Mouse (Mus musculus): ENCODE data around the gene Med16.

Gene Med16

DNA sequence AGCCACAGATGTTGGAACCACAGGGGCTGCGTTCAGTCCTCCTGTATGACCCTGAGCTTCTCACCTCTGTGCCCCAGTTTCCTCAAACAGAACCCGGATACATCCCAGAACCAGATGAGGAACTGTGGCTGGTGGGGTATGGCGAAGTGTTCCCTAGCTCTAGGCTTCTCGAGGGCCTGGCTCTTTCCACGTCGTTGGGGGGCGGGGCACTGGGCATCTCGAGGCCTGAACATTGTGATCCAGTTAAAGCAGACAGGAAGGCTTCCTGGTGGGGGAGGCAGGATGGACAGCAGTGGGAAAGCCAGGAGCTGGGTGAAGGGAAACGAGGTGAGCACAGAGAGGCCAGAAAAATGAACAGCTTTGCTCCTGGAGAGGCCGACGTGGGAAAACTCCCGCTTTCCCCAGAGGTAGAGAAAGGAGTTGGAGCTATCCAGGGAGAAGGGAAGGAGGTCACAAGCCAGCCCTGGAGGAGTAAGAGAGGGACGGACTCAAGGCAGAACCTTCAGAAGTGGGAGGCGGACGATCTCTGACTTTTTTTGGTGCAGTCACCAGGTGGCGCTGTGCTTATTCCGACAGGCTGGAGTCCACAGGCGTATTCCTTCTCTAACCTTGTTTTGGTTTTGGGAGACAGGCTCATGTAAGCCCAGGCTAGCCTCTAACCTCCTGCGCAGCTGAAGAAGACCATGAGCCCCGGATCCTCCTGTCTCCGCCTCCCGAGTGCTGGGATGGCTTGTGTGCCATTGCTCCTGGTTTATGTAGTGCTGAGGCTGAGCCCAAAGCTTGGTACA is 25.2 kb downstream of the Med16 start:
- peak; percentile 83 for DNase-seq

DNA sequence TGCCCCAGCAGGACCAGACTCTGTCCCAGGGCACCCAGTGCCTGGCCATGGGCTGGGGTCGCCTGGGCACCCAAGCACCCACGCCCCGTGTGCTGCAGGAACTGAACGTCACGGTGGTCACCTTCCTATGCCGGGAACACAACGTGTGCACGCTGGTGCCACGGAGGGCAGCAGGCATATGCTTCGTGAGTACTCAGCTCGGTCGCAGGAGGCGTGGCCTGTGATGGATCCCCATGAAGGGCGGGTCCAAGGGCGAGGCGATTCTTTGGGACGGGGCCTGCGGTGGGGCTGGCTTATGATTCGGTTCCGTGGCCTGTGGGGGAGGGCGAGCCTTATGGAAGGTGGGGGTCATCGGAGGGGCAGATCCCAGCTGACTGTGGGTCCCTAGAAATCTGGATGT is 26.7 kb downstream of the Med16 start:
- DNase-seq, result no peak

DNA sequence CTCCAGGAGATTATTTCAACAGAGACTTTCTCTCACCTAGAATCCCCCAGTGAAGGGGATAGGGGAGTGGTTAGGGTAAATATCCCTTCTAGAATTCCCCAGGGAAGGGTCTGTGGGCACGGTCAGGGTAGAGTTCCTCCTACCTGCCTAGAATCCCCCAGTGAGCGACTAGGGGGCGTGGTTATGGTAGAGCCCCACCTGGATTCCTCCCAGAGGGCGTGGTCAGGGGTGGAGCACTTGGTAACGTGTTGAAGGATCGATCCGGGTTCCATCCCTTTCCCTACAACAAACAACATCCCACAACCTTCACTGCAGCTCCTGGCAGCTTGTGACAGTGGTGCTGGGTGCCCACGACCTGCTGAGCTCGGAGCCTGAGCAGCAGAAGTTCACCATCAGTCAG is 28.0 kb downstream of the Med16 start:
- DNase-seq, result no peak

DNA sequence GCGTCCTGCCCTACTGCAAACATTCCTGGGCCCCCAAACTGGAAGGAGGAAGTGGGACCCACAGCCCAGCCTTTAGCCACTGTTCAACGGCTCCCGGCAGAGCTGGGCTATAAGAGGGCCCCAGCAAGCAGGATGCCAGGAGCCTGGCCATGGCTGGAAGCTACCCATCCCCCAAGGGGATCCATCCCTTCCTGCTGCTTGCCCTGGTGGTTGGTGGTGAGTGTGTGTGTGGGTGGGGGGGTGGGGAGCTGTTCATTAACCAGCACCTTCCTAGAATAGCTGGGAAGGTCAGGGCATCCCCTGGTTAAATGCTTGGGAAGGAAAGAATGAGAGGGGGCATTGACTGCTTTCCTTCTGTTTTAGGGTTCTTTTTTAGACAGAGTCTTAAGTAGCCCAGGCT is 29.2 kb downstream of the Med16 start:
- no peak for DNase-seq

DNA sequence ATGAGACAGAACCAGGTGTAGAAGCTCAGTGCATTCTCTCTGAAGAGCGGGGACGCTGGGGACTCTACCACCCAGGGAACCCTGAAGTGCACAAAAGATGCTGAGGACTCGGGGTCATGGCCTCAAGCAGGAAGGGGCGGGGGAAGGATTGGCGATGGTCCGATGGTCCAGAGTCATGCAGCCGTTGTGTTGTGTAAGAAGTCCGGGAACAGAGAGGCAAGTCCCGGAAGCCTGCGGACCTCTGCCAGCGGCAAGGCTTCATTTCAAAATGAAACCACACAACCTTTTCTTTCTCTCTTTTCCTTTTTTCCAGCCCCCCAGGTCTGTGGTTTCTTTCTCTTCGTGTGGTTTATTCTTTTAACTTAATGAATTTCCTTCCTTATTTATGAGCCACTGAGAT is 31.0 kb downstream of the Med16 start:
- no peak for DNase-seq

DNA sequence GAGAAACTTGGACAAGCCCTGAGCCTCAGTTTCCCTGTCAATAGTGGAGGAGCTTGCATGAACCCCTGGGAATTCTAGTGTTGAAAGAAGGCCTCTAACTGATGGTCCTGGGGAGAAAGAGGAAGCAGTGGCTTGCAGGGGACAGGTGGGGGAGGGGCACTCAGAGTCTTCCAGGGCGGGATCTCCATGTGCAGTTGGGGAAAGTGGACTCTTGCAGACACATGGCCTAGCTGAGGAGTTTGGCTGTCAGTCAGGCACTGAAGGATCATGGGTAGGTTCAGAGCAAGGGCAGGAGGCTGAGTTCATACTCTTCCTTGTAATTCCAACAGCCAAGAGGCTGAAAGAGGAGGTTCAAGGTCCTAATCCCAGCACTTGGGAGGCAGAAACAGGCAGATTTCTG is 31.5 kb downstream of the Med16 start:
- no peak for DNase-seq

DNA sequence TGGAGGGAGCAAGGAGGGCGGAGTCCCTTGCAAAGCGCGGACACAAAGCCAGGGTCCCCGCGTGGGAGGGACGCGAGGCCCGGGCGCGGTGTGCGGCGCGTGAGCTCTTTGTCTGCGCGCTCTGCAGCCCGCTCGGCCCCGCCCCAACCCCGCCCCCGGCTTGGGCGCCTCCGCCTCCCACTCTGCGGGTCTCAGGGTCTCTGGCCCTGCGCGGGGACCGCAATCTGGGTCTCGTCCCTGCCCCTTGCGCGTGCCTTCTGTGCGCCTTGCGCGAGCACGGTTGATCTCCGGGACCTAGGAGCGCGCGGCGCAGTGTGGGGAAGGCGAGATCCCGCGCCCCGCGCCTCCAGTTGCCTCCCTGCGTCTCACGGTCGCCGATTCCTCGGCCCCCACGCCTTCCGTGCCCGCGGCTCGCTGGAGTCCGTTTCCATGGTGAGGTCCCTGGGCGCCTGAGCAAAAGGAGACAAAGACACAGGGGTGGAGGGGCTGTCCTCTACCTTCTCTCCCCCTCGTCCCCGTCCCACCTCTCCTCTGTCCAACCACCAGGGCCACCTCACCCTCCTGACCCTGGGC is 34.3 kb downstream of the Med16 start, which contains the start of the genes Prtn3 and Plppr3:
Gene Prtn3, plus strand, starts transcription at position 187 of the 573 bp plus-strand sequence.
Gene Plppr3, minus strand, starts transcription at position 345 of the 573 bp plus-strand sequence.
- peak; percentile 57 for DNase-seq

DNA sequence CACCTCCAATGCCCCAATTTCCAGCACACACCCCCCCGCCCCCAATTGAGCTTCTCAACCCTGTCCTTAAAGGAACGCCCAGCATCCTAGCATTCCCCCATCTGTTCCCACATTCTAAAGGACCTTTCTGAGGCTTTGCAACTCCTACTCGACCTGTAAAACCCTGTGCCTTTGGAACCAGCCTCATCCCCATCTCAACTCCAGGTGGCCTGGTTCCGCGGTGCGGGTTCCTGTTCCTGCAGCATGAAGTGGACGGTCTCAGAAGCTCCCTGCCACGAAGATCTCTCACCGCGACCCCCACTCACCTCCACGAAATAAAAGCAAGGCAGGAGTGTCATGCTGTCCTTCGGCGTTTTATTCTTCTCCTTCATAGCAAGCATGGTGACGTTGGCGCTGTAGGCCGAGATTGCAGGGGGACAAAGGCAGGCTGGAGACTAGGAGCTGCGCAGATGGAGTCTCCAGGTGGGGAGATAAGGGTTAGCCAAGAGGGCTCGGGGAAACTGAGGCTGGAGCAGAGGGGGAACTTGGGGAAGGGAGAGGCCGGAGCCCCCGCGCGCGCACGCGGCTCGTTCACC is 34.9 kb downstream of the Med16 start:
- DNase-seq, result peak; percentile 53

DNA sequence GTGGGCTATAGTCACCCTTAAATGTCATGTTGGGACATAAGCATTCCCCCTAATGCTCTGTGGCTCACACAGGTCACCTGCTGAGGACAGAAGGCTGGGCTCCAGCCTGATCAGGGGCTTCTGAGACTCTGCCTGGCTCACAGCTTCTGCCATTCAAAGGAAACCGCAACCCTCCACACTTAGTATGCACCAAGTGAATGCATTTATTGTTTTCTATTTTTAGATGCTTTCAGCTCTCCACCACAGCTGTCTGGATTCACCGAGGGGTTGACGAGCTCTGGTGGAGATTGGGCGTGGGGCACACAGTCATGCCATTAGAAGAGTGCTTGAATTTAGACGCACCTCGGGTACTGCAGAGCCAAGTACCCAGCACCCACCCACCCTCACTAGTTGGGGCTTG is 35.4 kb downstream of the Med16 start:
- DNase-seq, result no peak

DNA sequence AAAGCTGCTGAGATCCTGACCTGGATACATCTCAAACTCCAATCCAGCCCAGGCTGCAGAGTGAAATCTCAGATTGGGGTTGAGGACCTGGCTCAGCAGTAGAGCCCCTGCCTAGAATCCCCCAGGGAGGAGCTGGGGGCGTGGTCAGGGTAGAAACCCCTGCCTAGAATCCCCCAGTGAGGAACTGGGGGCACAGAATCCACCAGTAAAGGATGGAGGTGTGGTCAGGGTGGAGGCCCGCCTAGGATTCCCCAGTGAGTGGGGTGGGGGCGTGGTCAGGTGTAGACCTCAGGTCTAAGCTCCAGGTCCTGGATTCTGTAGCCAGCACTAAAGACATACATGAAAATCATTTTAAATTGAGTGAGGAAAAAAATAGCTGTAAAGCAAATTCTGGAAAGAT is 35.9 kb downstream of the Med16 start:
- peak; percentile 43 for DNase-seq

DNA sequence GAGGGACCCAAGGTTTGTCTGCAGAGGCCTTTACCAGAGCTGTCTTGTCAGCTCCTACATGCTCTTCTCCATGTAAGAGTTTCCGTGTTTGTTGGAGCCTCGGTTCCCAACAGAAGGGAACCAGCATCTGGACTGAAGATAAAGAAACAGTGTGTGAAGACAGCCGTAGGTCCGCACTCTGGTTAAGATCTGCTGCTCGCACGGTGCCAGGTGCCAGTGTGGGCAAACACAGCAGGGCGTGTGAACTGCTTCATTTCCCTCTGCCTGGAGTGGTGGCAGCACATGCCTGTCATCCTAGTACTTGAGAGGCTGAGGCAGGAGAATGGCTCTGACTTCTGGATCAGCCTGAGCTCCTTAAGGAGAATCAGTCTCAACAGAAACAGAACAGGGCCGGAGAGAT is 36.9 kb downstream of the Med16 start:
- no peak for DNase-seq

DNA sequence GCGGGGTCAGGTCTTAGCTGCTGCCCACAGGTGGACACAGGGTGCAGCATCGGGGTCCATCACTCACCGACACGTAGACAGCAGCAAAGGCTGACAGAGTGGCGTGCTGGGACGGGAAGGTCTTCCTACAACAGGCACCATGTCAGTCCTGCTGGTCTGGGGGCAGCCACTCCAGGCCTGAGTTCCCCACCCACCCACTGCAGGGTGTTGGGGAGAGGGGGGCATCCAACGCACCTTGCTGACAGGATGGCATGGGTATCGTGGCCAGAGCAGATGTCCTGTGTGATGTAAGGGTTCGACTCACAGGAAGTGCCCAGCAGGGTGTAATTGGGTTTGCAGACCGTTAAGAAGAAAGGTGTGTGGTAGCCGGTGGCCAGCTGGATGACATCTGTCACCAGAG is 42.1 kb downstream of the Med16 start:
- DNase-seq, result peak; percentile 50

DNA sequence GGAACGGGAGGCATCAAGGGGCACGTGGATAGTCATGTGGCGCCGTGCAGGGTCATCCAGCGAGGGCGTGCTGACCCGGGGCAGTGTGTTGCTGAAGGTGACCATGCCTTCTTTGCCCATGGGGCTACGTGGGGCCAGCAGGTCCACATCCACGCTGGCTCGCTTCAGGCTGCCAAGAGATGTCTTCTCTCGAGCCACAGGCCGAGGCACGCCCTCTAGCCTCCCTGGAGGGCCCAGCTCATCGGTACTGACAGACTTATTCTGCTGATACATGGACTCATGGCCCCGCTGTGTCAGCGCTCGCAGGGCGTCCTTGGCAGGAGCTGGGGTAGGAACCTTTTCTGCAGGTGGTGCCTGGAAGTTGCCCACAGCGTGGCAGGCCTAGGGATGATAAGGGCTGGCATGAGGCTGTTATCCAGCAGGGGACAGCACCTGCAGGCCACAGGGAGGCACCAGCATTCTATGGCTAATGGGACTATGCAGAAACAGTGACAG is 42.9 kb downstream of the Med16 start:
- no peak for DNase-seq

DNA sequence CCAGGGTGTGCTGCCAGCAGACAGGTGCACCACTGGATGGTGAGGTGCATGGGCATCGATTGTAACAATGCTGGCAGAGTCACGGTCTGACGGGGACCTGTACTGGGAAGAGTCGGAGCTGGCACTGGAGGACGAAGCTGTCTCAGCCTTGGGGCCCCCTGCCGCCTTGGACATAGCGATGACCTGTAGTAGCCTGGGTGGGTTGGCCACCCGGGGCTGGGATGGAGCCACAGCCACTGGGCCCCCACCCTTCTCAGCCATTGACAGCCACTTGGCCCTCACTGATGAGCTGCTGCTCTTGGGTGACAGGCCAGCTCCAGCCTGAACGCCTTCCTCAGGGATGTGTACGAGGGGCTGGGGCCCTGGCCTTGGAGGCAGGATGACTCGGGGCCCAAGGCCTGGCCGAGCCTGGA is 43.5 kb downstream of the Med16 start:
- DNase-seq, result peak; percentile 56

DNA sequence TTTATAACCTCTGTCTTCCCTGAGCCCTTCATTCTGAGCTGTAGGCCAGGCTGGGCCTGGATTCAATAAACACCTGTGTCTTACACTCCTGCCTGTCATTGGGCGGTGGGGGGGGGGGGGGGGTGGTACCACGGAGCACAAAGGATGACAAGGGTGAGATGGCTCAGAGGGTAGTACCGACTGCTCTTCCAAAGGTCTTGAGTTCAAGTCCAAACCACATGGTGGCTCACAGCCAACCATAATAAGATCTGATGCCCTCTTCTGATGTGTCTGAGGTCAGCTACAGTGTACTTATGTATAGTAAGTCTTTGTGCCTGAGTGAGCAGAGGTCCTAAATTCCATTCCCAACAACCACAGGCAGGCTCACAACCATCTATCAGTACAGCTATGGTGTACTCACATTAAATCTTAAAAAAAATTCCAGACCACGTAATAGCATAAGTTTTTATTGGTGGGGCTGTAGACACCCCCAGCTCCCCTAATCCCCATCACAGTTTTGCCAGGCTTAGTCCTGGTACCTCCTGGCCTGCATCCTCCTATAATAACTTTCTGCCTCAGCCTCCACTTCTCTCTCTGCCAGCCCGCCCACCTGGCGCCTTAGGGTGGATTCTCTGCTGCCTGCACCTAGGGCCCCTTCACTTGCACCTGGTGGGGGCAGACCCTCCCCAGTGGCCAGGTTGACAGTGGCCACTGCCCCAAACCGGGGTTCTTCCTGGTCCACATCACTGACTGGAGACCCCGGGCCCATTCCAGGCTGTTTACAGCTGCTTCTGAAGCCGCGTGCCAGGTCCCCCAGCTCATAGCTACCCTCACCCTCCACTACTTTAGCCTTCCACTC is 44.2 kb downstream of the Med16 start:
- DNase-seq, result peak; percentile 45

DNA sequence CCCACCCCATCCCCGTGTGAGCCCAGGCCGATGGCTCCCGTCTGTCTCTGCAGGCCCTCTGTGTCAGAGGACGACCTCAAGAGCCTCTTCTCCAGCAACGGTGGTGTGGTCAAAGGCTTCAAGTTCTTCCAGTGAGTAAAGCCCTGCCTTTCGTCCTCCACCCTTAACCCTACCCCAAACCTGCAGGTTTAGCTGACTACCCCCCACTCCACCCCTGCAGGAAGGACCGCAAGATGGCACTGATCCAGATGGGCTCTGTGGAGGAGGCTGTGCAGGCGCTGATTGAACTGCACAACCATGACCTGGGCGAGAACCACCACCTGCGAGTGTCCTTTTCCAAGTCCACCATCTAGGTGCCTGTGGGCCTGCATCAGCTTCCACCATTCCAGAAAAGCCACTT is 45.8 kb downstream of the Med16 start:
- peak; percentile 54 for DNase-seq

DNA sequence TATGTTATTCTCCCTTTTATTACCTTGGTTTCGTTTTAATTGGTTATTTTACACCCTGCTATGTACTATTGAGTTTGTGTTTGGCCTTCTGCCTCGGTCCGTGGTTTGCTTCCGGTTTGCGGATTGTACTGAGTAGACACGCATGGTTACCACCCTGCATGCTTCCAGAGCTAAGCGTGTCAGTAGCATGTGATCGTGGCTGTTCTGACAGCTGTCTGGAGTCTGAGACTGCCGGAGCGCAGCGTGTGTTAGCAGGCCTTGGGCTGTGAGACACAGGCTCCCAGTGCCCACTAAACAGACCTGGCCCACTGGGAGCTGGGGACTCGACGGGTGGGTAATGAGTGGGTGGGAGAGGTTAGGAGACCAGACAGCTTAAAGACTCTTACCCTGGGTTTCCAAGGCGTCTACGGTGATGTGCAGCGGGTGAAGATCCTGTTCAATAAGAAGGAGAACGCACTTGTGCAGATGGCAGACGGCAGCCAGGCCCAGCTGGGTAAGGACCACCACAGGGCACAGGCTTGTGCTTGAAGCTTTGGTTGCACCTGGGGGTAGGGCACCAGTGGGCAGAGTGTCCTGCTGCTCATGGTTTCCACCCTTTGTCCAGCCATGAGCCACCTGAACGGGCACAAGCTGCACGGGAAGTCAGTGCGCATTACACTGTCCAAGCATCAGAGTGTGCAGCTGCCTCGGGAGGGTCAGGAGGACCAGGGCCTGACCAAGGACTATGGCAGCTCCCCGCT is 46.5 kb downstream of the Med16 start:
- peak; percentile 34 for DNase-seq

DNA sequence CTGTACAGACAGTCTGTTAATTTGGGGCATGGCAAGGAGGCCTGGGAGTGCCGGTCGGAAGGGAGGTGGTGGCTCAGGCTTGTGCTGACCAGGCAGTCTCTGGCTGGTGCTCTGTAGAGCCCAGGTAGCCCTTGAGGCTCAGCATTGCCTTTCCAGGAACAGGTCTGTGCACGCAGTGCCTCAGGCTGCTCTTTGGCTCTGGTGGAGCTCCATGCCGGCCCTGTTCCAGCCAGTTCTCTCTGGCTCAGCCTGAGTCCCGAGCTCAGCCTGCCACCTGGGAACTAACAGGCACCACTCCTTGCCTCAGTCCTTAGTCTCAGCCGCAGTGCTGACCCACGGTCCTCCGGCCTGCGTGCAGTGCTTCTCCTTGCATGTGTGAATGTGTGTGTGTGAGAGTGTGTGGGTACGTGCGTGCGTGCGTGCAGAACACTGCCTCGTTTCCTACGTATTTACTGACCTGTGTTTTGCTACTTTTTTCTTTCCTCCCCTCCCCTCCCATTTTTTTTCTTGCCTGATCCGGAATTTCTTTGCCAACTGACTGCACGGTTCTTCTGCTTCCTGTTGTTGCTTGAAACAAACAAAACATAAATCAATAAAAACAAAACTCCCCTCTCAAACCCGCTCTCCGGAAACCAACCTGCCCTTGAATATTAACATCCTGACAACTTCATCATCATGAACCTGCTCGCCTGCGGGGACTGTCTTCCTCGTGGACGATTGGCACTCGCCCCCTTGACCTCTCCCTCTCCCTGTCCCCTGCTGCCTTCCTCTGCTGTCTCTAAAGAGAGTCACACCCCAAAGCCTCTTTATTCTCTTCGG is 47.3 kb downstream of the Med16 start:
- DNase-seq, result peak; percentile 84

DNA sequence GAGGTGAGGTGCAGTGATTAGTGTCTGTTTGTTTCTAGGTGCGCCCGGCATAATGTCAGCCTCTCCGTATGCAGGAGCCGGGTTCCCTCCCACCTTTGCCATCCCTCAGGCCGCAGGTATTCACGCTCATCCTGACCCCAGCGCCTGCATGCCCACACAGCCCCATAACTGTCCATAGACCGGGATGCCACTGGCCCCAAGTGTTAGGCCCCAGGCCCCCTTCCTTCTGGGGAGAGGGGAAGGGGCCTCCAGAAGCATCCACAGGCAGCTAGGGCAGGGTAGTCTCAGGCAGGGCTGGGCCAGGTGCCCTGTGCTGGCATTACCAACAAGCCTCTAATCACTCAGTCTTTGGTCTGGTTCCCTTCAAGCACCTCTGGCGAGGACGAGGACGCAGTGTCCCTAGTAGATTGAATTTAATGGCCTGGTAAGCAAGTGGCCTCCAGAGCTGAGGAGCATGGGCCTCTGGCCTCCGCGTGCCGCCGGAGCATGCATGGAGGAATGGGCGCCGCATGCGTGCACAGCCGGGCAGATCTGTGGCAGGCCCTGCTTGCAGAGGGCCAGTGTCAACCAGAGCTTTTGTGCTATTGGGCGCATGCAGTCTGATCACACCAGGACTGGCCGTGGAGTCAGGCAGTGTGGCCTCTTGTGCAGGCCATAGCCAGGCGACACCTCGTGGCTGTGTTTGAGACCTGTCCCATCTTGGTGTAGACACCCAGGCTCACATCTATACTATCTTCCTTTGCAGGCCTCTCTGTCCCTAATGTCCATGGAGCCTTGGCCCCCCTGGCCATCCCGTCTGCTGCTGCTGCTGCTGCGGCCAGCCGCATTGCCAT is 48.4 kb downstream of the Med16 start:
- DNase-seq, result peak; percentile 46

DNA sequence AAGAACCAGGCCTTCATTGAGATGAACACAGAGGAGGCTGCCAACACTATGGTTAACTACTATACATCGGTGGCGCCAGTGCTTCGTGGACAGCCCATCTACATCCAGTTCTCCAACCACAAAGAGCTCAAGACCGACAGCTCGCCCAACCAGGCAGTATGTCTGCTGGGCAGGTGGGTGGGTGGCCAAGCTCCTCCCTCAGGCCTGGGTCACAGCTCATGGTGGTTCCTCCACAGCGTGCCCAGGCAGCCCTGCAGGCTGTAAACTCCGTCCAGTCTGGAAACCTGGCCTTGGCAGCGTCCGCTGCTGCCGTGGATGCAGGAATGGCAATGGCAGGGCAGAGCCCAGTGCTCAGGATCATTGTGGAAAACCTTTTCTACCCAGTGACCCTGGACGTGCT is 49.6 kb downstream of the Med16 start:
- peak; percentile 47 for DNase-seq
